Mouse (Mus musculus) skeletal muscle tissue, adult 2 months (tissue): ENCODE measurements around the gene Usp33.

Experiments
- DNase-seq: peaks from one replicate; pipeline ENCODE4 v3.0.0-alpha.2; 2012; ENCODE audit warnings: low read depth, low spot score

Gene Usp33

GRCm38 (mm10) chr3:152342961-152343517 lies 3.2 kb upstream of the Usp33 start:
- no peak for DNase-seq

GRCm38 (mm10) chr3:152346633-152347141 lies 409 bp downstream of the Usp33 start:
- DNase-seq: peak; percentile 36

- DNase-seq: no peak
Measured at GRCm38 (mm10) chr3:152347227-152347626, 949 bp downstream of the Usp33 start.

GRCm38 (mm10) chr3:152348011-152348830 lies 1.9 kb downstream of the Usp33 start:
- no peak for DNase-seq

- no peak for DNase-seq
Measured at GRCm38 (mm10) chr3:152350431-152350830, 4.2 kb downstream of the Usp33 start.

GRCm38 (mm10) chr3:152350966-152351365 lies 4.7 kb downstream of the Usp33 start:
- DNase-seq: no peak

GRCm38 (mm10) chr3:152352289-152352688 lies 6.0 kb downstream of the Usp33 start:
- DNase-seq: no peak

GRCm38 (mm10) chr3:152353434-152354177 lies 7.3 kb downstream of the Usp33 start:
- DNase-seq: no peak

- no peak for DNase-seq
Measured at GRCm38 (mm10) chr3:152355361-152355760, 9.1 kb downstream of the Usp33 start.

- DNase-seq: no peak
Measured at GRCm38 (mm10) chr3:152356751-152357150, 10.5 kb downstream of the Usp33 start.

- peak; percentile 50 for DNase-seq
Measured at GRCm38 (mm10) chr3:152359151-152359550, 12.9 kb downstream of the Usp33 start.

- DNase-seq: no peak
Measured at GRCm38 (mm10) chr3:152364181-152364580, 17.9 kb downstream of the Usp33 start.

- DNase-seq: no peak
Measured at GRCm38 (mm10) chr3:152376063-152376462, 29.8 kb downstream of the Usp33 start.

GRCm38 (mm10) chr3:152384106-152384505 lies 37.8 kb downstream of the Usp33 start:
- DNase-seq: no peak

GRCm38 (mm10) chr3:152395350-152396277 lies 49.3 kb downstream of the Usp33 start, which contains the start of gene Zzz3:
Gene Zzz3 (plus strand): TSS chr3:152395473.
- peak; percentile 92 for DNase-seq

GRCm38 (mm10) chr3:152396278-152396987 lies 50.2 kb downstream of the Usp33 start:
- DNase-seq: peak; percentile 97

GRCm38 (mm10) chr3:152396988-152397314 lies 50.7 kb downstream of the Usp33 start:
- peak; percentile 26 for DNase-seq

- no peak for DNase-seq
Measured at GRCm38 (mm10) chr3:152397335-152397940, 51.2 kb downstream of the Usp33 start.

- DNase-seq: no peak
Measured at GRCm38 (mm10) chr3:152400441-152400840, 54.2 kb downstream of the Usp33 start.

GRCm38 (mm10) chr3:152400875-152401274 lies 54.6 kb downstream of the Usp33 start:
- no peak for DNase-seq
